Mouse (Mus musculus) left cerebral cortex, adult 2 months (tissue): ENCODE measurements around the gene Nrtn. TPM values are rescaled to one million over a fixed set of nuclear protein-coding genes. Genes with fewer than 3 reads are reported as not detected.

ENCODE experiments used
- DNase-seq, 2 experiments: peaks; one replicate each; pipeline ENCODE4 v3.0.0; 2021 to 2022; ENCODE audit warnings: low spot score in 2 of 2, mixed read lengths in 1 of 2; ENCODE audit errors: extremely low spot score in 1 of 2
- H3K27ac ChIP-seq: fragments of 200-600 bp; 2 replicates; pipeline ENCODE4 v1.8.1; 2022
- H3K4me3 ChIP-seq: fragments of 200-600 bp; 2 replicates; pipeline ENCODE4 v1.8.1; 2022
- CTCF ChIP-seq: fragments of 200-600 bp; IDR thresholded peaks from 2 replicates; pipeline ENCODE4 v1.8.1; 2022; ENCODE audit warnings: antibody characterized with exemption, mild to moderate bottlenecking, moderate library complexity
- intact Hi-C: fragments of 180-260 bp; cut with DNase I; formaldehyde crosslinking; loops from one replicate; pipeline ENCODE4 v1.15.1; 2025
- total RNA-seq, 2 experiments: library from RNA; stranded (reverse); gene quantifications; 2 replicates each; pipeline ENCODE4 v1.2.3; 2021

Gene Nrtn
- total RNA-seq, 2 experiments from 2014 or later: 4.1 to 4.5 TPM

GRCm38 (mm10) chr17:56777568-56777967 lies 20.2 kb upstream of the Nrtn start:
- no peak overlapping the region for H3K4me3 ChIP-seq
- intact Hi-C loops: no loop called here
- no peak overlapping the region for H3K27ac ChIP-seq
- peak; percentile 38 for TF ChIP-seq CTCF
- DNase-seq: no peak

- intact Hi-C loops: no loop called here
Measured at GRCm38 (mm10) chr17:56769950-56770349, 12.6 kb upstream of the Nrtn start, which contains the start of gene Prr22. Prr22 (plus strand) TSS chr17:56770250.

GRCm38 (mm10) chr17:56768941-56769340 lies 11.6 kb upstream of the Nrtn start:
- DNase-seq: no peak
- H3K4me3 ChIP-seq: no peak overlapping the region
- TF ChIP-seq CTCF: no peak
- intact Hi-C loops: no loop called here
- H3K27ac ChIP-seq: no peak overlapping the region

More at GRCm38 (mm10) chr17:56769950-56770349, 12.6 kb upstream of the Nrtn start, which contains the start of gene Prr22:
- Histone ChIP-seq H3K27ac (no peak within 1 kb of the TSS), H3K4me3 (no peak within 1 kb of the TSS)
- DNase-seq: no peak
- no peak for TF ChIP-seq CTCF

- no peak for DNase-seq
- Histone ChIP-seq H3K27ac (no peak overlapping the region), H3K4me3 (no peak overlapping the region)
- TF ChIP-seq CTCF: no peak
- intact Hi-C loops: no loop called here
Measured at GRCm38 (mm10) chr17:56767531-56768135, 10.3 kb upstream of the Nrtn start.

GRCm38 (mm10) chr17:56766631-56767405 lies 9.5 kb upstream of the Nrtn start:
- Histone ChIP-seq H3K4me3 (no peak overlapping the region), H3K27ac (no peak overlapping the region)
- no peak for TF ChIP-seq CTCF
- DNase-seq: no peak
- intact Hi-C loops: no loop called here

GRCm38 (mm10) chr17:56765431-56765830 lies 8.1 kb upstream of the Nrtn start:
- peak overlapping the region; percentile 53 for H3K4me3 ChIP-seq
- no peak for TF ChIP-seq CTCF
- intact Hi-C loops: no loop called here
- no peak for DNase-seq
- H3K27ac ChIP-seq: peak overlapping the region; percentile 97

GRCm38 (mm10) chr17:56764474-56765354 lies 7.4 kb upstream of the Nrtn start, which contains the start of gene Dus3l:
Dus3l (plus strand) TSS chr17:56764757.
- H3K27ac ChIP-seq: peak within 1 kb of the TSS; percentile 97
- no peak for TF ChIP-seq CTCF
- intact Hi-C loops: loop anchor here (5.0 kb wide), 2 partner anchors 92 to 152 kb away; partner anchors contain the start of genes Ranbp3 and Rpl36
- H3K4me3 ChIP-seq: peak within 1 kb of the TSS; percentile 53
- peak; percentile 83 to 86 for DNase-seq

GRCm38 (mm10) chr17:56763741-56764250 lies 6.5 kb upstream of the Nrtn start:
- H3K27ac ChIP-seq: peak overlapping the region; percentile 97
- intact Hi-C loops: loop anchor here (2.0 to 5.0 kb wide), 3 partner anchors 47 to 151 kb away; partner anchors contain the start of genes Ndufa11, Ranbp3 and Rpl36
- no peak for DNase-seq
- no peak for TF ChIP-seq CTCF
- H3K4me3 ChIP-seq: peak overlapping the region; percentile 53

GRCm38 (mm10) chr17:56762769-56763731 lies 5.7 kb upstream of the Nrtn start:
- intact Hi-C loops: loop anchor here (2.0 to 5.0 kb wide), 3 partner anchors 46 to 151 kb away; partner anchors contain the start of genes Ndufa11, Ranbp3 and Rpl36
- Histone ChIP-seq H3K27ac (peak overlapping the region; percentile 92), H3K4me3 (peak overlapping the region; percentile 62)
- peak; percentile 63 to 64 for DNase-seq
- peak; percentile 99 for TF ChIP-seq CTCF

- TF ChIP-seq CTCF: no peak
- intact Hi-C loops: loop anchor here (2.0 to 5.0 kb wide), 3 partner anchors 45 to 150 kb away; partner anchors contain the start of genes Ndufa11, Ranbp3 and Rpl36
- peak; percentile 82 to 89 for DNase-seq
- H3K4me3 ChIP-seq: peak overlapping the region; percentile 62
- peak overlapping the region; percentile 92 for H3K27ac ChIP-seq
Measured at GRCm38 (mm10) chr17:56761991-56762410, 4.7 kb upstream of the Nrtn start.
